Mouse (Mus musculus) central nervous system, embryonic 14 days (tissue): ENCODE results near the gene Gm1553. TPM values are rescaled to one million over a fixed set of nuclear protein-coding genes. Genes with fewer than 3 reads are reported as not detected.

Source experiments
- polyA plus RNA-seq: library from polyadenylated mRNA; depleted of rRNA; stranded (reverse); fragments of >200 nt; gene quantifications from 2 replicates; pipeline ENCODE4 v1.2.3, GENCODE M21; 2012; rRNA removed

Gm1553 gene
- polyA plus RNA-seq = not detected in 2 replicates

DNA sequence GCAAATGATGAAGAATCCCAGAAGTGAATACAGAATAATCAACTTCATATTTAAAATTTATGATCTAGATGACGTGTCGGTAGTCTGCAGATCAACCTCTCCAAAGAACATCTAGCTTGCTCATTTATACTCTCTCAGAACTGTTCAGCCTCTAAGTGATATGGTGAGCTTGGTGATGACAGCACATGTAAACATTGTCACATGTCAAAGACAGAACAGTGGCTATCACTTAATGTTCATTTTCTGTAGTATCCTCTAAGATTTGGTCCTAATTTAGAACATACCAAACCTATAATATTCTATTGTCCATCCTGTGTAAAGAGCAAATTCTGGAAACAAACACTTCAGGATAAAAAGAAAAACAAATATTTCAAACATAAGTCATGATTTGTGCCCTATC, at the start of gene Gm1553:
TSS of gene Gm1553 (minus strand) at position 101 of the 400 bp plus-strand sequence.

Other genes starting within 250 kb of the Gm1553 start
- gene 4932415D10Rik, start 176.0 kb downstream of the Gm1553 start, polyA plus RNA-seq = not detected in 2 replicates
- gene Gm4924, start 138.4 kb downstream of the Gm1553 start, polyA plus RNA-seq = 8.6 and 9.0 TPM in 2 replicates
- gene 1190007I07Rik, start 130.6 kb upstream of the Gm1553 start, polyA plus RNA-seq = 36.8 and 42.0 TPM in 2 replicates
- 131 and 148 TPM in 2 replicates for gene Tdg, start 137.2 kb upstream of the Gm1553 start, polyA plus RNA-seq
- gene Glt8d2, start 198.0 kb upstream of the Gm1553 start, polyA plus RNA-seq = 2.4 and 9.6 TPM in 2 replicates
- 38.9 and 41.1 TPM in 2 replicates for gene Hcfc2, start 203.5 kb upstream of the Gm1553 start, polyA plus RNA-seq